Mouse (Mus musculus) ZHBTc4 (cell line): ENCODE measurements around the gene Ap1g2.

Experiments used
- DNase-seq: peaks from one replicate; pipeline ENCODE4 v3.0.0-alpha.2; 2011; ENCODE audit warnings: low read depth, low spot score

The Ap1g2 gene

GRCm38 (mm10) chr14:55059931-55060330 lies 46.5 kb downstream of the Ap1g2 start:
- DNase-seq = no peak

GRCm38 (mm10) chr14:55059009-55059408 lies 47.4 kb downstream of the Ap1g2 start:
- DNase-seq = no peak

DNA sequence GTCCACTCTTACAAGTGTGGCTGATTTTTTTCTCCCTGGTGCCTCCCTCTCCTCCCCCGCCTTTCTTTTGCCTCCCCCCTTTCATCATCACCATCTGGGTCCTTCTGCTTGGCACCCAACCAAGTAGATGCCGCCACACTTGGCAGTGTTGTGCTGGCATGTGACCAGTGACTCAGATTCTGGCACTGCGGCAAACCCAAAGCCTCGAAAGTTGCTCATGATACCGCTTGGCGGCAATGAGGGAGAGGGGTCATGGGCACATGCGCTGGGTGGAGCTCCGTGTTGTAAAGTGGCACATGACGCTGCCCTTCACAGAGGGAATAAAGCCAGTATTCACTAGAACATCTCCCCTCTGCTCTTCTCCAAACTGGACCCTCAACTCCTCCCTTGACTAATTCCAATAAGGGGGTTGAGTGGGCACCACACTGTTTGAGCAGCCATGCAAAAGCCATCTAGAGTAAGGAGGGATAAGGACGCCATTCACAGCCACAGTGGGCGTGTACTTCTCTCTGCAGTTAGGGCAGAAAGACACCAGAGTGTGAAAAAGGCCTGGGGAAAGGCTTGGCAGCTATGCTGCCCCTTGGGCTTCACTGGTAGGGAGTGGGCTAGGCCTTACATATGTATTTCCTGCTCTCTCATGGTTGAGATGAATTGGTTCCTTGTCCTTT lies 51.1 kb downstream of the Ap1g2 start:
- peak; percentile 14 for DNase-seq

GRCm38 (mm10) chr14:55054191-55054749 lies 52.1 kb downstream of the Ap1g2 start:
- DNase-seq = no peak

DNA sequence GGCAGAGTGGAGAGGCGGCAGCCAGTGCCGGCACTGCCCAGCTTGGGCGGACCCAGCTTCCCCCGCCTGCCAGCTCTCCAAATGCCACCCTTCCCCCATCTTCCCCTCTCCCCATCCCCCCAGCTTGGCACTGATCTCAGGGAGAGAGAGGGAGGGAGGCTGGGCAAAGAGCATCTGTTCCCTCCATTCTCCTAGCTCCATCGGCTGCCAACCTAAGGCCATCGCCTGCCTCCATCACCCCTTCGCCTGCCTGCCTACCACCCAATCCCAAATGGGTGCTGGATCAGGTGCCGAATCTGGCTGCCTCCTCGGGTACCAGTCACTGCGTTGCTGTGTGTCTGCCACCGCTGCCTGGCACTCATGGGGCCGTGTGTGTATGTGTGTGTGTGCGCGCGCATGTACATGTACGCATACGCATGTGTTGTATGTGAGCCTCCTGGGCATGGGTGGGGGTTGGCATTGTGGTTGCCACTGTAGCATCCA lies 52.6 kb downstream of the Ap1g2 start:
- DNase-seq = no peak

GRCm38 (mm10) chr14:55053050-55053449 lies 53.3 kb downstream of the Ap1g2 start:
- no peak for DNase-seq

DNA sequence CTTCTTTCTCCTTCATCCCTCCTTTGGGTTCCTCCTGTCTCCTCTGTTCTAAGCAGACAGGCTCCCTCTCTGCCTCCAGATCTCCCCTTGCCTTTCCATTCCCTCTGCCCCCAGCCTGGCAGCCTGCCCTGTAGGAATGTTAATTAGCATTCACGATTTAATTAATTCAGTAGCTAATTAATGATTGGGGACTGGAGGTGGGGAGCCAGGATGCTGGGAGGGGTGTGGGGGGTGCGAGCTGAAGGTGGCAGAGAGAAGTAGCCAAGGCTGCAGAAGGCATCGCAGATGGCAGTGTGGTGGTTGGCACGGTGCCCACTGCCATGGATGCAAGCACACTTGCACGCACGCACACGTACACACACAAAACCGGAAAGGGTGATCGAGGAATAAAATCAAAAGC lies 53.9 kb downstream of the Ap1g2 start:
- no peak for DNase-seq
